Mouse (Mus musculus) stomach, embryonic 14.5 days (tissue): ENCODE data around the gene Wdr20. TPM values are rescaled to one million over a fixed set of nuclear protein-coding genes. Genes with fewer than 3 reads are reported as not detected.

Experiments
- ATAC-seq: fragments of 200-750 bp; cut with Nextera tagmentation; 2 replicates; pipeline ENCODE4 v1.8.0; 2017; ENCODE audit warnings: low read depth, moderate TSS enrichment; ENCODE audit not compliant: insufficient number of reproducible peaks, insufficient read depth, low FRiP score
- H3K27ac ChIP-seq: fragments of 300-500 bp; sonication (generic); 2 replicates; pipeline ENCODE4 v1.5.1; 2014; ENCODE audit warnings: mild to moderate bottlenecking, low read length, moderate library complexity, mixed read lengths
- H3K27me3 ChIP-seq: fragments of 300-500 bp; sonication (generic); 2 replicates; pipeline ENCODE4 v1.6.1; 2014; ENCODE audit warnings: low read length, control low read depth, mixed read lengths; ENCODE audit not compliant: control insufficient read depth, insufficient read depth
- H3K36me3 ChIP-seq: fragments of 300-500 bp; sonication (generic); 2 replicates; pipeline ENCODE4 v1.6.1; 2014; ENCODE audit warnings: mild to moderate bottlenecking, control low read depth, low read length, moderate library complexity, mixed read lengths; ENCODE audit not compliant: control insufficient read depth, insufficient read depth
- H3K4me1 ChIP-seq: fragments of 300-500 bp; sonication (generic); 2 replicates; pipeline ENCODE4 v1.6.1; 2014; ENCODE audit warnings: low read length, control low read depth, mixed read lengths; ENCODE audit not compliant: control insufficient read depth, insufficient read depth
- H3K4me2 ChIP-seq: fragments of 300-500 bp; sonication (generic); replicated peaks from 2 replicates; pipeline ENCODE4 v1.6.1; 2014; ENCODE audit warnings: low read depth, low read length, control low read depth
- H3K4me3 ChIP-seq: fragments of 300-500 bp; sonication (generic); 2 replicates; pipeline ENCODE4 v1.5.1; 2014; ENCODE audit warnings: low read depth, low read length, control low read depth
- H3K9ac ChIP-seq: fragments of 300-500 bp; sonication (generic); replicated peaks from 2 replicates; pipeline ENCODE4 v1.6.1; 2014; ENCODE audit warnings: low read depth, mild to moderate bottlenecking, control low read depth, low read length, moderate library complexity, mixed read lengths
- H3K9me3 ChIP-seq: fragments of 300-500 bp; sonication (generic); 2 replicates; pipeline ENCODE4 v1.6.1; 2016; ENCODE audit warnings: low read depth, low read length, control low read depth; ENCODE audit not compliant: control insufficient read depth
- WGBS: fragments of 180-500 bp; shearing (Covaris S2); extraction: QIAGEN DNeasy Blood & Tissue Kit; methylation state at CpG from one replicate; pipeline ENCODE4 v1.1.7; 2014; 5-methylcytosine and 5-hydroxymethylcytosine counted together
- polyA plus RNA-seq: library from polyadenylated mRNA; unstranded; fragments of >200 nt; fragmentation: Nextera tagmentation; extraction: Ambion mirVana; gene quantifications from 2 replicates; pipeline ENCODE4 v1.2.1, GENCODE M21; 2014

The Wdr20 gene
- polyA plus RNA-seq, 1 experiment from 2014 or later, result 25.1 TPM

DNA sequence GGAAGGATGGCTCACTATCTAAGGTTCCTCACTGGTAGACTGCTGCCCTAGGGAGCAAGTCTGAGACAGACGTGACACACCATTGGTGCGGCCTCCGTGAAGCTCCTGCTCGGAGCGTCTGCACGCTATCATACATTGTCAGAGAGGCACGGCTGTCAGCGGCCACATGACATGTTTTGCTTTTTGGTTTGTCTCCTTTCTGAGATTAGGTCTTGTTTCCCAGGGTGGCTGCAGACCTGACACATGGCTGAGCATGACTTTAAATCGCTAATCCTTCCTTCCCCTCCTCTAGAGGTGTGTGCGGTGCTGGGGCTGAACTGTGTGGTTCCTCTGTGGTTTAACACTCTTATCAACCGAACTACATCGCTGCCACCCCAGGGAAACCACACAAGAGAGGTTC lies 113.7 kb downstream of the Wdr20 start:
- H3K4me1 ChIP-seq, result peaks cover 10% of the 10 kb centered on the region; the same call in 1 of the 2 replicates
- H3K9ac ChIP-seq, result no peak overlapping the region; the same call in 1 of the 2 replicates
- H3K36me3 ChIP-seq, result peaks cover 10% of the 10 kb centered on the region
- no peaks in the 10 kb centered on the region for H3K27me3 ChIP-seq
- H3K27ac ChIP-seq, result no peak overlapping the region
- ATAC-seq, result no peak
- WGBS, result 69% methylated on average over 12 of the region's 12 CpGs
- H3K4me2 ChIP-seq, result peak overlapping the region; percentile 67
- peak overlapping the region; percentile 83; the same call in 1 of the 2 replicates for H3K4me3 ChIP-seq
- H3K9me3 ChIP-seq, result no peaks in the 10 kb centered on the region

DNA sequence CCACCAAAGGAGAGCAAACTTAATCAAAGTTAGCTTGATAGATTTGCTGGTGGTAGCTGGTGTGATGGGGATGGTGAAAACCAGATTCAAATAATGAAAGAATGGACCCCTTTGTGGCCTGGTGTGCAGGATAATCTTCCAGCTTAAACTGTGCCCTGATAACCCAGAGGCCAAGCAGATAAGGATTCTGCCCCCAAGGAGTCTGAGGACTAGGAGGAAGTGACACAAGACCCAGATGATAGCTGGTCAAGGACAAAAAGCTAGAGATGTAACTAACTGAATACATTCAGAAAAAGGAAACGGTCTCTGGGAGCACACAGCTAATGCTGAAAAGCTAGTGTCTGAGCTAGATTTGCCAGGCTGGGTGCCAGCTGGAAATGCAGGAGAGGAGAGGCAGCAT lies 114.2 kb downstream of the Wdr20 start:
- Histone ChIP-seq H3K9me3 (no peaks in the 10 kb centered on the region), H3K36me3 (peaks cover 15% of the 10 kb centered on the region), H3K9ac (no peak overlapping the region), H3K4me3 (no peak overlapping the region), H3K27me3 (no peaks in the 10 kb centered on the region), H3K4me2 (no peak overlapping the region), H3K4me1 (peaks cover 10% of the 10 kb centered on the region; the same call in 1 of the 2 replicates), H3K27ac (no peak overlapping the region)
- no peak for ATAC-seq
- WGBS, result 82% methylated on average over 1 of the region's 1 CpGs

Other genes with a start within 250 kb of the Wdr20 start
- gene Dync1h1, start 136.5 kb upstream of the Wdr20 start, polyA plus RNA-seq, result 67.7 and 70.6 TPM in 2 replicates
- gene 1700001K19Rik, start 55.3 kb upstream of the Wdr20 start, polyA plus RNA-seq, result not detected in 2 replicates
- gene Hsp90aa1, start 35.2 kb upstream of the Wdr20 start, polyA plus RNA-seq, result 825 and 887 TPM in 2 replicates
- 5.2 and 5.4 TPM in 2 replicates for gene Mok, start 103.0 kb downstream of the Wdr20 start, polyA plus RNA-seq
- gene Zfp839, start 112.3 kb downstream of the Wdr20 start, polyA plus RNA-seq, result 4.6 and 5.9 TPM in 2 replicates
- gene Cinp, start 151.2 kb downstream of the Wdr20 start, polyA plus RNA-seq, result 80.8 and 89.5 TPM in 2 replicates
- 3.8 and 4.8 TPM in 2 replicates for gene Tecpr2, start 151.3 kb downstream of the Wdr20 start, polyA plus RNA-seq
- 10.3 and 10.4 TPM in 2 replicates for gene Ankrd9, start 241.1 kb downstream of the Wdr20 start, polyA plus RNA-seq